Mouse (Mus musculus) c-Kit-positive CD71-positive TER-119-negative erythroid progenitor cells, embryonic 14.5 days (primary cell): Measurements from ENCODE around the gene Cenpf.
"Not testable (repeated sequence)": the region's sequence is repeated elsewhere in the genome, so short reads cannot be mapped to it uniquely, and the experiment has no call there.

Experiments used
- DNase-seq: peaks from one replicate; pipeline ENCODE4 v3.0.0-alpha.2; 2013; ENCODE audit warnings: low read depth

Cenpf gene

GRCm38 (mm10) chr1:189694391-189694790 is 6.5 kb upstream of the Cenpf start:
- no peak for DNase-seq

- not testable (repeated sequence) for DNase-seq
These were observed 4.6 kb upstream of the Cenpf start for GRCm38 (mm10) chr1:189692442-189692841.

- DNase-seq, result no peak
These were observed 1.4 kb upstream of the Cenpf start for GRCm38 (mm10) chr1:189689050-189689833.

GRCm38 (mm10) chr1:189688388-189688750 is 483 bp upstream of the Cenpf start:
- DNase-seq, result no peak

GRCm38 (mm10) chr1:189686025-189686424 is 1.9 kb downstream of the Cenpf start:
- no peak for DNase-seq

- DNase-seq, result no peak
These were observed 3.0 kb downstream of the Cenpf start for GRCm38 (mm10) chr1:189684786-189685415.

GRCm38 (mm10) chr1:189679555-189679954 is 8.3 kb downstream of the Cenpf start:
- no peak for DNase-seq

GRCm38 (mm10) chr1:189675953-189676352 is 11.9 kb downstream of the Cenpf start:
- no peak for DNase-seq

- DNase-seq, result peak; percentile 33
These were observed 12.5 kb downstream of the Cenpf start for GRCm38 (mm10) chr1:189675421-189675820.

GRCm38 (mm10) chr1:189665966-189666365 is 21.9 kb downstream of the Cenpf start:
- DNase-seq, result no peak

GRCm38 (mm10) chr1:189664873-189665144 is 23.1 kb downstream of the Cenpf start:
- DNase-seq, result no peak

- DNase-seq, result no peak
These were observed 23.6 kb downstream of the Cenpf start for GRCm38 (mm10) chr1:189664061-189664872.

GRCm38 (mm10) chr1:189663437-189663836 is 24.4 kb downstream of the Cenpf start:
- DNase-seq, result no peak

GRCm38 (mm10) chr1:189661856-189662255 is 26.0 kb downstream of the Cenpf start:
- DNase-seq, result peak; percentile 36

GRCm38 (mm10) chr1:189657406-189657805 is 30.5 kb downstream of the Cenpf start:
- DNase-seq, result no peak

GRCm38 (mm10) chr1:189653746-189654145 is 34.1 kb downstream of the Cenpf start:
- no peak for DNase-seq

- no peak for DNase-seq
These were observed 41.3 kb downstream of the Cenpf start for GRCm38 (mm10) chr1:189646597-189646996.

GRCm38 (mm10) chr1:189645371-189645770 is 42.5 kb downstream of the Cenpf start:
- no peak for DNase-seq

- no peak for DNase-seq
These were observed 43.1 kb downstream of the Cenpf start for GRCm38 (mm10) chr1:189644700-189645345.

- DNase-seq, result no peak
These were observed 48.3 kb downstream of the Cenpf start for GRCm38 (mm10) chr1:189639581-189639980.

- DNase-seq, result no peak
These were observed 54.1 kb downstream of the Cenpf start for GRCm38 (mm10) chr1:189633791-189634190.

- DNase-seq, result no peak
These were observed 55.8 kb downstream of the Cenpf start for GRCm38 (mm10) chr1:189631906-189632675.
